Mouse (Mus musculus) liver, embryonic 14.5 days (tissue): ENCODE measurements around the gene Kcnip4. TPM values are rescaled to one million over a fixed set of nuclear protein-coding genes. Genes with fewer than 3 reads are reported as not detected.

Experiments
- ATAC-seq: fragments of 200-750 bp; cut with Nextera tagmentation; 2 replicates; pipeline ENCODE4 v1.8.0; 2017; ENCODE audit warnings: moderate number of reproducible peaks, mild to moderate bottlenecking, moderate library complexity; ENCODE audit not compliant: insufficient read depth
- DNase-seq, 3 experiments: peaks; one replicate each; pipeline ENCODE4 v3.0.0-alpha.2; 2012 to 2013; ENCODE audit warnings: low read depth in 3 of 3, low spot score in 3 of 3
- H3K27ac ChIP-seq: fragments of 300-500 bp; sonication (generic); 2 replicates; pipeline ENCODE4 v1.5.1; 2014; ENCODE audit warnings: moderate library complexity, mild to moderate bottlenecking, control low read depth, inconsistent platforms
- H3K27me3 ChIP-seq: fragments of 300-500 bp; sonication (generic); 2 replicates; pipeline ENCODE4 v1.6.1; 2014; ENCODE audit warnings: mild to moderate bottlenecking, low read length, moderate library complexity; ENCODE audit not compliant: control insufficient read depth, insufficient read depth
- H3K36me3 ChIP-seq: fragments of 300-500 bp; sonication (generic); replicated peaks from 2 replicates; pipeline ENCODE4 v1.6.1; 2014; ENCODE audit warnings: low read depth; ENCODE audit not compliant: control insufficient read depth, insufficient read depth
- H3K4me1 ChIP-seq, 2 experiments: fragments of 200-500 bp in 1 of 2; fragments of 300-500 bp in 1 of 2; sonication (generic) in 1 of 2; replicated peaks; 2 replicates each; pipeline ENCODE4 v1.6.1; 2012 to 2014; ENCODE audit warnings: antibody characterized with exemption in 1 of 2, inconsistent platforms in 1 of 2, low read length in 1 of 2; ENCODE audit not compliant: control insufficient read depth in 2 of 2, insufficient read depth in 2 of 2
- H3K4me2 ChIP-seq: fragments of 300-500 bp; sonication (generic); 2 replicates; pipeline ENCODE4 v1.6.1; 2014; ENCODE audit warnings: low read depth, mild to moderate bottlenecking, control low read depth, moderate library complexity
- H3K4me3 ChIP-seq, 2 experiments: fragments of 200-500 bp in 1 of 2; fragments of 300-500 bp in 1 of 2; sonication (generic) in 1 of 2; 2 replicates each; pipeline ENCODE4 v1.5.1; 2012 to 2014; ENCODE audit warnings: low read depth in 2 of 2, low read length in 2 of 2, mild to moderate bottlenecking in 2 of 2, control low read depth in 1 of 2, inconsistent platforms in 1 of 2, moderate library complexity in 1 of 2; ENCODE audit not compliant: insufficient read depth in 1 of 2
- H3K9ac ChIP-seq: fragments of 300-500 bp; sonication (generic); replicated peaks from 2 replicates; pipeline ENCODE4 v1.6.1; 2014; ENCODE audit warnings: mild to moderate bottlenecking, control low read depth, moderate library complexity
- H3K9me3 ChIP-seq: fragments of 300-500 bp; sonication (generic); 2 replicates; pipeline ENCODE4 v1.6.1; 2016; ENCODE audit warnings: low read length, mixed read lengths; ENCODE audit not compliant: control insufficient read depth
- CTCF ChIP-seq: IDR thresholded peaks from 2 replicates; pipeline ENCODE4 v1.5.1; 2016; ENCODE audit warnings: antibody characterized with exemption, low read depth, control low read depth
- EP300 ChIP-seq: IDR thresholded peaks from 2 replicates; pipeline ENCODE4 v1.6.1; 2016; ENCODE audit warnings: antibody characterized with exemption, low read depth
- WGBS: fragments of 180-500 bp; shearing (Covaris S2); extraction: QIAGEN DNeasy Blood & Tissue Kit; methylation state at CpG from one replicate; pipeline ENCODE4 v1.1.7; 2014; ENCODE audit not compliant: insufficient replicate concordance; 5-methylcytosine and 5-hydroxymethylcytosine counted together
- polyA plus RNA-seq, 2 experiments: library from polyadenylated mRNA; depleted of rRNA in 1 of 2; stranded (reverse) in 1 of 2; unstranded in 1 of 2; fragments of >200 nt; fragmentation: Nextera tagmentation in 1 of 2; extraction: Ambion mirVana in 1 of 2; gene quantifications; 2 replicates each; pipeline versions ENCODE4 v1.2.1 to v1.2.3; 2012 to 2014

The Kcnip4 gene
- polyA plus RNA-seq, 2 experiments, result 0.10 TPM; not detected in 1

GRCm38 (mm10) chr5:49318661-49319060, 206.0 kb downstream of the Kcnip4 start:
- no peak for DNase-seq
- Histone ChIP-seq H3K9ac (no peak overlapping the region), H3K27me3 (no peaks in the 10 kb centered on the region), H3K36me3 (no peaks in the 10 kb centered on the region), H3K4me2 (no peak overlapping the region), H3K9me3 (no peaks in the 10 kb centered on the region), H3K4me1 (no peaks in the 10 kb centered on the region), H3K4me3 (no peak overlapping the region), H3K27ac (no peak overlapping the region)
- ATAC-seq, result no peak
- TF ChIP-seq EP300 (no peak), CTCF (no peak)

DNA sequence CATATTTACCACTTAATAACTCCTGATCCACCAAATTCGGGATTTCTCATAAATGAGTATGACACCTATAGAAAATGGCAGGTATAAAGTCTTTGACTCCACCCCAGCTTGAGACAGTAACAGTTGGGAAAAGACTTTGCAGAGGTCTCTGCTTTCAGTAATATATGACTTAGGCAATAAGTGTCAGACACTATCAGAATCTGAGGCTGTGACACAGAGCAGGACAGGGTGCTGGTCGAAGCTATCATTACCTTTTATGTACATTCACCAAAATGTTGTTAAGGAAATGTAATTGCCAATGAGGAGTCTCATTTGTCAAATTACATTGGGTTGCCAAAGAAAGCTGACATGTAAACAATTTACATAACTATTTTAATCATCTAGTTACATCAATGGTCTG, 206.8 kb downstream of the Kcnip4 start:
- ATAC-seq (no peak), DNase-seq (no peak)
- no peak overlapping the region for H3K4me2 ChIP-seq
- H3K27ac ChIP-seq, result no peak overlapping the region
- 61% methylated on average over 2 of the region's 2 CpGs for WGBS
- no peak for TF ChIP-seq CTCF
- no peak for TF ChIP-seq EP300
- H3K9ac ChIP-seq, result no peak overlapping the region
- H3K27me3 ChIP-seq, result no peaks in the 10 kb centered on the region
- no peaks in the 10 kb centered on the region for H3K9me3 ChIP-seq
- no peak overlapping the region for H3K4me3 ChIP-seq
- no peaks in the 10 kb centered on the region for H3K4me1 ChIP-seq
- no peaks in the 10 kb centered on the region for H3K36me3 ChIP-seq

DNA sequence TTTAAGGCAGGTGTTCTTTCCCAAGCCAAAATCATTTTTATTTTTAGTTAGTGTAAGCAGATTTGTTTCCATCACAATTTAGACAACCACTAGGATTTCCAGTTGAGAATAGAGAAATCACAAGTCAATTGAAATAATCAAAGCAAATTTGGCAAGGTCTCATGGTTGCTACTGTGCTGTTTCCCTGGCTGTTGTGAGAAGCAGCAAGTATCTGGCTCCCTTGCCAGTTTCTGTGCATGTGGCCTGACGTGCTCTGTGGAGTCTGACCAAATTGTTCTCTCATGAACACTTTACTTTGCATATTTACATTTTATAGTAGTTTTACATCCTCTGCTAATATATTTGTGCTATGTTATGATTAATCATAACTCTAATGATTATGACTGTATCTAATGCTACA, 217.9 kb downstream of the Kcnip4 start:
- no peaks in the 10 kb centered on the region for H3K9me3 ChIP-seq
- no peaks in the 10 kb centered on the region for H3K4me1 ChIP-seq
- WGBS, result 48% methylated on average over 1 of the region's 1 CpGs
- H3K27ac ChIP-seq, result no peak overlapping the region
- ATAC-seq (no peak), DNase-seq (no peak)
- no peak for TF ChIP-seq EP300
- no peak for TF ChIP-seq CTCF
- no peaks in the 10 kb centered on the region for H3K36me3 ChIP-seq
- no peak overlapping the region for H3K4me3 ChIP-seq
- no peak overlapping the region for H3K4me2 ChIP-seq
- no peak overlapping the region for H3K9ac ChIP-seq
- no peaks in the 10 kb centered on the region for H3K27me3 ChIP-seq

GRCm38 (mm10) chr5:49305321-49305720, 219.4 kb downstream of the Kcnip4 start:
- no peaks in the 10 kb centered on the region for H3K9me3 ChIP-seq
- TF ChIP-seq CTCF (no peak), EP300 (no peak)
- no peak overlapping the region for H3K27ac ChIP-seq
- no peak overlapping the region for H3K4me2 ChIP-seq
- ATAC-seq (no peak), DNase-seq (no peak)
- no peaks in the 10 kb centered on the region for H3K27me3 ChIP-seq
- no peaks in the 10 kb centered on the region for H3K4me1 ChIP-seq
- H3K4me3 ChIP-seq, result no peak overlapping the region
- 24% methylated on average over 2 of the region's 2 CpGs for WGBS
- H3K9ac ChIP-seq, result no peak overlapping the region
- H3K36me3 ChIP-seq, result no peaks in the 10 kb centered on the region

DNA sequence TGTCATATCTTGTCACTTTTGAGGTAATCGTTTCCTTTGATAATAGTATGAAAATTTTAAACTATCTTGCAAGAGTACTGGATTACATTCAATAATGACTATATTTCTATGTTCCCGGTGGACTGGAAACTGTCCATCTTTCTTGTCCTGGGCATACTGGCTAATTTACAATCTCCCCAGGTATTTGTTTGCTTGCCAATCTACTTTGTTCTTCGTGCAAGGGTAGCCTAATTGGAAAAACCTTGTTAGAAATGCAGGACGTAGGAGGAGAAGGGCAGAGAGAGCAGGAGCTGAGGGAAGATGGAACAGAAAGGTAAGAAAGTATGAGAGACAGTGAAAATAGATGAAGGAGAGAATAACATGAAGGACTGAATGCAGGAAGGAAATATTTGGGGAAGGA, 226.1 kb downstream of the Kcnip4 start:
- Histone ChIP-seq H3K36me3 (no peaks in the 10 kb centered on the region), H3K27me3 (no peaks in the 10 kb centered on the region), H3K9me3 (no peaks in the 10 kb centered on the region), H3K4me3 (no peak overlapping the region), H3K4me1 (no peaks in the 10 kb centered on the region), H3K9ac (no peak overlapping the region), H3K4me2 (no peak overlapping the region), H3K27ac (no peak overlapping the region)
- DNase-seq, result no peak
- WGBS, result 45% methylated on average over 4 of the region's 4 CpGs
- TF ChIP-seq CTCF (no peak), EP300 (no peak)
- no peak for ATAC-seq
